ENCODE assay signal across 8 mouse cellular contexts in genomic region chr7:73771384-73772274, GRCm38 (mm10). TPM values are rescaled to one million over a fixed set of nuclear protein-coding genes. Genes with fewer than 3 reads are reported as not detected.
DNase-seq lines count a peak whose midpoint lies in the region; ATAC-seq and TF ChIP-seq lines count a peak whose summit lies in the region.

No protein-coding gene starts in this region.

- 0 out of 2 replicates have a peak, but pooled peaks cover 6% of the 10 kb centered on the region for H3K9me3 ChIP-seq in E14TG2a.4 (ENCODE audit: low read length)
- no peaks in the 10 kb centered on the region for H3K9me3 ChIP-seq in intestine, embryonic 15.5 days
- H3K9me3 ChIP-seq in midbrain, embryonic 15.5 days, result no peaks in the 10 kb centered on the region

- peak overlapping the region; percentile 39; the same call in 1 of the 2 replicates for H3K4me3 ChIP-seq in E14TG2a.4 (replicated peaks; ENCODE audit: low read length)
- no peak overlapping the region for H3K4me3 ChIP-seq in intestine, embryonic 15.5 days (replicated peaks)
- no peak overlapping the region for H3K4me3 ChIP-seq in midbrain, embryonic 15.5 days

- peak; percentile 71 for ATAC-seq in erythroblast, adult 5-6 weeks (replicated peaks; ENCODE audit: low FRiP score, poor library complexity, severe bottlenecking)
- peak; percentile 36 for ATAC-seq in intestine, embryonic 15.5 days
- 0 out of 2 replicates have a peak, but pooled peaks have one; percentile 33 for ATAC-seq in midbrain, embryonic 15.5 days (replicated peaks)

- peaks cover 14% of the 10 kb centered on the region for H3K4me1 ChIP-seq in E14TG2a.4 (replicated peaks; ENCODE audit: low read depth, low read length)
- peaks cover 6% of the 10 kb centered on the region; the same call in 1 of the 2 replicates for H3K4me1 ChIP-seq in intestine, embryonic 15.5 days (replicated peaks)
- H3K4me1 ChIP-seq in midbrain, embryonic 15.5 days, result peaks cover 8% of the 10 kb centered on the region; the same call in 1 of the 2 replicates

- no peak overlapping the region for H3K9ac ChIP-seq in intestine, embryonic 15.5 days
- H3K9ac ChIP-seq in midbrain, embryonic 15.5 days, result no peak overlapping the region

- H3K4me2 ChIP-seq in intestine, embryonic 15.5 days (replicated peaks), result peak overlapping the region; percentile 22; the same call in 1 of the 2 replicates
- 0 out of 2 replicates have a peak overlapping the region, but pooled peaks have one; percentile 8 for H3K4me2 ChIP-seq in midbrain, embryonic 15.5 days

- no peak for TF ChIP-seq CTCF in E14TG2a.4 (conservative IDR thresholded peaks at IDR 0.05; ENCODE audit: low read length)

- WGBS in intestine, embryonic 15.5 days, result 49% methylated on average over 19 of the region's 19 CpGs
- 42% methylated on average over 19 of the region's 19 CpGs for WGBS in midbrain, embryonic 15.5 days

- H3K27me3 ChIP-seq in E14TG2a.4 (ENCODE audit: insufficient read depth, low read length), result peaks cover 4% of the 10 kb centered on the region; the same call in 1 of the 2 replicates
- no peaks in the 10 kb centered on the region for H3K27me3 ChIP-seq in intestine, embryonic 15.5 days (replicated peaks)
- H3K27me3 ChIP-seq in midbrain, embryonic 15.5 days (replicated peaks), result no peaks in the 10 kb centered on the region

- no peak overlapping the region for H3K27ac ChIP-seq in intestine, embryonic 15.5 days
- H3K27ac ChIP-seq in midbrain, embryonic 15.5 days, result no peak overlapping the region

- H3K36me3 ChIP-seq in E14TG2a.4 (ENCODE audit: insufficient read depth, low read length), result no peaks in the 10 kb centered on the region
- H3K36me3 ChIP-seq in intestine, embryonic 15.5 days, result no peaks in the 10 kb centered on the region
- H3K36me3 ChIP-seq in midbrain, embryonic 15.5 days (replicated peaks), result no peaks in the 10 kb centered on the region

- peak; percentile 14 for DNase-seq in gastrocnemius, postnatal 10 days
- no peak for DNase-seq in gastrocnemius, adult 8-10 months (ENCODE audit: low spot score in 2 of 2)
- no peak for DNase-seq in spleen, adult 18-20 months
- DNase-seq in left cerebral cortex, adult 11 months (ENCODE audit: low spot score), result no peak

RNA-seq across cellular contexts. Expression of gene Fam174b, which starts 31.5 kb away (rescaled TPM):
- total RNA-seq in gastrocnemius, postnatal 10 days (2021), result 1 to 10 TPM; 4.5 to 5.8 TPM
- total RNA-seq in gastrocnemius, adult 8-10 months (2022), result 1 to 10 TPM; 2.2 to 3.8 (median 3.0) TPM
- total RNA-seq in erythroblast, adult 5-6 weeks (2015; ENCODE audit: low replicate concordance), result not detected in 2 replicates
- 0.68 and 1.5 TPM in 2 replicates for total RNA-seq in erythroblast, adult 5-6 weeks (2017; ENCODE audit: low replicate concordance)
- 30.4 and 37.8 TPM in 2 replicates for polyA plus RNA-seq in intestine, embryonic 15.5 days (2015; fragmentation: Nextera tagmentation; extraction: Ambion mirVana)
- polyA plus RNA-seq in midbrain, embryonic 15.5 days (2015; fragmentation: Nextera tagmentation; extraction: Ambion mirVana), result 34.4 and 36.1 TPM in 2 replicates
